28 mouse cellular contexts compared by ENCODE assay signal in genomic region chr1:66671475-66671874, GRCm38 (mm10).
"Had no signal": no experiment of that assay in that cellular context is flagged by ENCODE, and none has a peak within 500 bp of the region (broad histone marks: within the 10 kb centered on the region; RNA-seq: fewer than 3 reads in every experiment).

No protein-coding gene starts in this region.

- H3K4me1 ChIP-seq: embryonic facial prominence, embryonic 10.5 days; embryonic facial prominence, embryonic 12.5 days; embryonic facial prominence, embryonic 13.5 days; embryonic facial prominence, embryonic 15.5 days; forebrain, embryonic 10.5 days; forebrain, embryonic 12.5 days; forebrain, embryonic 13.5 days; forebrain, embryonic 15.5 days had no signal

- H3K36me3 ChIP-seq: embryonic facial prominence, embryonic 10.5 days; embryonic facial prominence, embryonic 12.5 days; embryonic facial prominence, embryonic 13.5 days; embryonic facial prominence, embryonic 15.5 days; forebrain, embryonic 10.5 days; forebrain, embryonic 12.5 days; forebrain, embryonic 15.5 days had no signal

- H3K4me2 ChIP-seq: embryonic facial prominence, embryonic 12.5 days; embryonic facial prominence, embryonic 13.5 days; embryonic facial prominence, embryonic 15.5 days; forebrain, embryonic 12.5 days; forebrain, embryonic 13.5 days; forebrain, embryonic 15.5 days had no signal

- H3K9ac ChIP-seq: embryonic facial prominence, embryonic 12.5 days; embryonic facial prominence, embryonic 13.5 days; embryonic facial prominence, embryonic 15.5 days; forebrain, embryonic 12.5 days; forebrain, embryonic 13.5 days; forebrain, embryonic 15.5 days; forebrain, postnatal 0 days had no signal

- DNase-seq: cerebellum, adult 2 months; cerebellum, adult 8-10 months; cerebellum, adult 9-10 months; cerebellum, adult 9-11 months; cerebellum, postnatal 10 days; cerebellum, postnatal 14 days; cerebellum, postnatal 25 days; cerebellum, postnatal 36 days; embryo, embryonic 11 days; forebrain, postnatal 0 days; gastrocnemius, adult 2 months; gastrocnemius, postnatal 10 days; gastrocnemius, postnatal 14 days; gastrocnemius, postnatal 25 days; gastrocnemius, postnatal 36 days; heart, adult 11 months; heart, adult 18-20 months had no signal

- H3K27me3 ChIP-seq: embryonic facial prominence, embryonic 12.5 days; embryonic facial prominence, embryonic 13.5 days; embryonic facial prominence, embryonic 15.5 days; forebrain, embryonic 12.5 days; forebrain, embryonic 13.5 days; forebrain, embryonic 15.5 days had no signal

- H3K27ac ChIP-seq: embryonic facial prominence, embryonic 10.5 days; embryonic facial prominence, embryonic 12.5 days; embryonic facial prominence, embryonic 13.5 days; embryonic facial prominence, embryonic 15.5 days; forebrain, embryonic 10.5 days; forebrain, embryonic 12.5 days; forebrain, embryonic 13.5 days; forebrain, embryonic 15.5 days; gastrocnemius, adult 2 months had no signal

- H3K4me3 ChIP-seq: embryonic facial prominence, embryonic 10.5 days; embryonic facial prominence, embryonic 12.5 days; embryonic facial prominence, embryonic 13.5 days; embryonic facial prominence, embryonic 15.5 days; erythroblast, embryonic 14.5 days; forebrain, embryonic 10.5 days; forebrain, embryonic 12.5 days; forebrain, embryonic 13.5 days; forebrain, embryonic 15.5 days; gastrocnemius, adult 2 months had no signal

- ATAC-seq: forebrain, embryonic 13.5 days; forebrain, embryonic 14.5 days; forebrain, embryonic 15.5 days; forebrain, embryonic 16.5 days; forebrain, postnatal 0 days had no signal

- H3K9me3 ChIP-seq: embryonic facial prominence, embryonic 10.5 days; embryonic facial prominence, embryonic 12.5 days; embryonic facial prominence, embryonic 13.5 days; embryonic facial prominence, embryonic 15.5 days; forebrain, embryonic 10.5 days; forebrain, embryonic 12.5 days; forebrain, embryonic 13.5 days; forebrain, embryonic 15.5 days had no signal
